Mouse (Mus musculus) bone marrow macrophage, adult 2 months (primary cell): ENCODE measurements around the gene Cdc26.

Experiments
- CTCF ChIP-seq: IDR thresholded peaks from 2 replicates; pipeline ENCODE4 v1.5.1; 2012; ENCODE audit warnings: low read depth, mild to moderate bottlenecking, low read length, moderate library complexity
- POLR2A ChIP-seq: IDR thresholded peaks from 2 replicates; pipeline ENCODE4 v1.6.1; 2012; ENCODE audit warnings: mild to moderate bottlenecking, low read depth, low read length, borderline replicate concordance

DNA sequence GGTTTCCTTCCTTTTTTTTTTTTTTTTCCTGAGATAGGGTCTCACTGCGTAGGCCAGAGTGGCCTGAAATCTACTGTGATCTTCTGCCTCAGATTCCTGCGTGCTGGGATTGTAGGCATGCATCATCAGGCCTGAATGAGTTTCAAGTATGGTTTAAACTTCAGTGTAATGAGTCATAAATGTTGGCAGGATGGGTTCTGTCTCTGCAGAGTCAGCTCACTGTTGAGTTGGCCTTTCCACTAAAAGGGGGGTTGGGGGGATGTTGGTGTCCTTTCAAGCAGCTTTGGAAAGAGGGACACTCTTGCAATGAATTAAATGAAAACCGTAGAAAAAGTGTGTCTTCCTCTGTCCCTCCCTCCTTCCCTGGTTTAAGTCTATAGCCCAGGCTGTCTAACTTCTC lies 9.5 kb downstream of the Cdc26 start:
- TF ChIP-seq POLR2A (no peak), CTCF (no peak)
